Mouse (Mus musculus) bone marrow, adult 2 months (tissue): ENCODE data around the gene Nr1h5.

ENCODE experiments used
- CTCF ChIP-seq: fragments of 200-500 bp; IDR thresholded peaks from 2 replicates; pipeline ENCODE4 v1.5.1; 2011; ENCODE audit warnings: low read length, control low read depth; ENCODE audit not compliant: control insufficient read depth, insufficient read depth
- POLR2A ChIP-seq: fragments of 200-500 bp; IDR thresholded peaks from 2 replicates; pipeline ENCODE4 v1.6.1; 2011; ENCODE audit warnings: low read depth, mild to moderate bottlenecking, control low read depth, low read length, borderline replicate concordance; ENCODE audit not compliant: control insufficient read depth

DNA sequence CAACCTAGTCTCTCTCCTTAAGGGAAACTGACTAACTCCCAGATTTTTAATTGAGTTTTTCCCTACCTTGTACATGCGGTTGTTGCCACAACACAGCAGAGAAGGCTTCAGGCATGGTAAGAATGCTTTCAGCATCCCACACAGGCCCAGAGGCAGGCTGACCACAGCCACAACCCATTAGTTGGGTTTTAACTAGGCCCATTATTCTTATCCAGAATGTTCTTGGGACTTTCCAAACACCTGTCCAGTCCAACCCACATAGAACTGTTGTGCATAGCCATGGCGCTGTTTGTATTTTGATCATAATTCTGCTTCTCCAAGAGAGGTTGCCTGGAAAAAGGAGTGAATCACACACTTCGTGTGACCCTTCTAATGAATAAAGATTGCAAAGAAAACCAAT lies 8.8 kb downstream of the Nr1h5 start:
- no peak for TF ChIP-seq CTCF
- TF ChIP-seq POLR2A = no peak
